Mouse (Mus musculus) urinary bladder, postnatal 14 days (tissue): ENCODE measurements around the gene Tubd1.
A peak's percentile ranks its signal among the peaks of the same experiment; 100 is the strongest.

ENCODE experiments used
- DNase-seq: peaks from one replicate; pipeline ENCODE4 v3.0.0; 2021; ENCODE audit warnings: low spot score

The Tubd1 gene

GRCm38 (mm10) chr11:86558258-86558657 is 13.5 kb downstream of the Tubd1 start:
- no peak for DNase-seq

GRCm38 (mm10) chr11:86568425-86568824 is 23.6 kb downstream of the Tubd1 start:
- DNase-seq = no peak

GRCm38 (mm10) chr11:86570261-86570746 is 25.5 kb downstream of the Tubd1 start:
- no peak for DNase-seq

GRCm38 (mm10) chr11:86571047-86571855 is 26.5 kb downstream of the Tubd1 start:
- no peak for DNase-seq

- no peak for DNase-seq
Measured at GRCm38 (mm10) chr11:86571871-86572270, 27.1 kb downstream of the Tubd1 start.

GRCm38 (mm10) chr11:86572623-86573022 is 27.8 kb downstream of the Tubd1 start:
- no peak for DNase-seq

GRCm38 (mm10) chr11:86573646-86574231 is 28.9 kb downstream of the Tubd1 start:
- DNase-seq = no peak

- no peak for DNase-seq
Measured at GRCm38 (mm10) chr11:86574408-86574807, 29.6 kb downstream of the Tubd1 start.

- DNase-seq = no peak
Measured at GRCm38 (mm10) chr11:86575632-86576378, 31.0 kb downstream of the Tubd1 start.

GRCm38 (mm10) chr11:86577231-86577630 is 32.4 kb downstream of the Tubd1 start:
- no peak for DNase-seq

GRCm38 (mm10) chr11:86578106-86578808 is 33.5 kb downstream of the Tubd1 start:
- DNase-seq = no peak

GRCm38 (mm10) chr11:86578809-86579730 is 34.3 kb downstream of the Tubd1 start:
- DNase-seq = peak; percentile 84

- no peak for DNase-seq
Measured at GRCm38 (mm10) chr11:86579731-86580318, 35.0 kb downstream of the Tubd1 start.

- DNase-seq = peak; percentile 63
Measured at GRCm38 (mm10) chr11:86580319-86581113, 35.7 kb downstream of the Tubd1 start.

- DNase-seq = no peak
Measured at GRCm38 (mm10) chr11:86581250-86581753, 36.5 kb downstream of the Tubd1 start.

- DNase-seq = no peak
Measured at GRCm38 (mm10) chr11:86581943-86582542, 37.3 kb downstream of the Tubd1 start.

- no peak for DNase-seq
Measured at GRCm38 (mm10) chr11:86582543-86583260, 37.9 kb downstream of the Tubd1 start.

GRCm38 (mm10) chr11:86583313-86583825 is 38.6 kb downstream of the Tubd1 start:
- DNase-seq = no peak
